Mouse (Mus musculus): Measurements from ENCODE around the gene Farp2.

The Farp2 gene

GRCm38 (mm10) chr1:93563224-93563623, 51.3 kb downstream of the Farp2 start:
- DNase-seq (ENCODE audit: low read depth, low spot score): no peak

GRCm38 (mm10) chr1:93563649-93564048, 51.8 kb downstream of the Farp2 start:
- DNase-seq (ENCODE audit: low read depth, low spot score): no peak

GRCm38 (mm10) chr1:93564781-93565180, 52.9 kb downstream of the Farp2 start:
- no peak for DNase-seq (ENCODE audit: low read depth, low spot score)

GRCm38 (mm10) chr1:93567013-93567412, 55.1 kb downstream of the Farp2 start:
- no peak for DNase-seq (ENCODE audit: low read depth, low spot score)

GRCm38 (mm10) chr1:93567717-93568497, 56.0 kb downstream of the Farp2 start:
- no peak for DNase-seq (ENCODE audit: low read depth, low spot score)

- DNase-seq (ENCODE audit: low read depth, low spot score): no peak
Observed at GRCm38 (mm10) chr1:93577066-93577465, 65.2 kb downstream of the Farp2 start.

GRCm38 (mm10) chr1:93577861-93578260, 66.0 kb downstream of the Farp2 start:
- no peak for DNase-seq (ENCODE audit: low read depth, low spot score)

- no peak for DNase-seq (ENCODE audit: low read depth, low spot score)
Observed at GRCm38 (mm10) chr1:93581545-93581944, 69.7 kb downstream of the Farp2 start.

GRCm38 (mm10) chr1:93588346-93588745, 76.5 kb downstream of the Farp2 start:
- no peak for DNase-seq (ENCODE audit: low read depth, low spot score)

GRCm38 (mm10) chr1:93593960-93594359, 82.1 kb downstream of the Farp2 start:
- no peak for DNase-seq (ENCODE audit: low read depth, low spot score)

- DNase-seq (ENCODE audit: low read depth, low spot score): no peak
Observed at GRCm38 (mm10) chr1:93595916-93596315, 84.0 kb downstream of the Farp2 start.

GRCm38 (mm10) chr1:93602911-93603310, 91.0 kb downstream of the Farp2 start:
- DNase-seq (ENCODE audit: low read depth, low spot score): no peak

GRCm38 (mm10) chr1:93603921-93604320, 92.0 kb downstream of the Farp2 start:
- no peak for DNase-seq (ENCODE audit: low read depth, low spot score)

GRCm38 (mm10) chr1:93607090-93608083, 95.5 kb downstream of the Farp2 start:
- no peak for DNase-seq (ENCODE audit: low read depth, low spot score)

GRCm38 (mm10) chr1:93608696-93609245, 96.9 kb downstream of the Farp2 start:
- no peak for DNase-seq (ENCODE audit: low read depth, low spot score)

- no peak for DNase-seq (ENCODE audit: low read depth, low spot score)
Observed at GRCm38 (mm10) chr1:93609762-93610161, 97.9 kb downstream of the Farp2 start.

- DNase-seq (ENCODE audit: low read depth, low spot score): no peak
Observed at GRCm38 (mm10) chr1:93618059-93618748, 106.3 kb downstream of the Farp2 start.

GRCm38 (mm10) chr1:93618948-93619347, 107.1 kb downstream of the Farp2 start:
- no peak for DNase-seq (ENCODE audit: low read depth, low spot score)

- DNase-seq (ENCODE audit: low read depth, low spot score): no peak
Observed at GRCm38 (mm10) chr1:93624502-93624901, 112.6 kb downstream of the Farp2 start.

GRCm38 (mm10) chr1:93630796-93631195, 118.9 kb downstream of the Farp2 start:
- DNase-seq (ENCODE audit: low read depth, low spot score): no peak

- DNase-seq (ENCODE audit: low read depth, low spot score): no peak
Observed at GRCm38 (mm10) chr1:93632723-93633122, 120.8 kb downstream of the Farp2 start.

GRCm38 (mm10) chr1:93634481-93634891, 122.6 kb downstream of the Farp2 start:
- no peak for DNase-seq (ENCODE audit: low read depth, low spot score)

All from c-Kit-negative CD71-positive TER-119-positive erythroid progenitor cells, embryonic 14.5 days (primary cell).